Mouse (Mus musculus): ENCODE results near the gene Serpinb1c.

DNA sequence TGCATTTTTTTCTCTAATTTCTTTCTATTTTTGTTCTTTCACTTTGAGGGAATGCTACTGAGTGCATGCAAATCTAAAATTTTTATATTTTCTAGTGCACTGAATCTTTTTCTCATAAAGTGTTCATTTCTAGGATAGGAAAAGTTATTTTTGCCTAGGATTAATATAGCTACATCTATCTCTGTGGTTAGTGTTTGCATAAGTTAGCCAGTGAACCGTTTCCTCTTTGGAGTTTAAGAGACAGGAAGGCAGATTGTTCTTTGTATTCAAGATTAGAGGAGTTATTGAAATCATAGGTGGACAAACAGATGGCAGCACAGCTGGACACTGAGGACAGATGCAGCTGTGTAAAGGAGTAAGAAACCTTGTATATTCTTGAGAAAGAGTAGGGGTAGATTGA, 58.7 kb downstream of the Serpinb1c start:
- no peak for TF ChIP-seq CTCF (IDR thresholded peaks at IDR 0.05; ENCODE audit: control insufficient read depth, insufficient read depth, insufficient read length)
- TF ChIP-seq USF1 (IDR thresholded peaks at IDR 0.05; ENCODE audit: low read depth): no peak
- TF ChIP-seq MAX (IDR thresholded peaks at IDR 0.05): no peak
- TF ChIP-seq MYOG (IDR thresholded peaks at IDR 0.05; ENCODE audit: control insufficient read depth, extremely low read depth, insufficient read length): no peak
- TF ChIP-seq MYOD1 (IDR thresholded peaks at IDR 0.05; ENCODE audit: control insufficient read depth, insufficient read length, low read depth): no peak
- no peak for TF ChIP-seq FOSL1 (IDR thresholded peaks at IDR 0.05; ENCODE audit: insufficient read depth, low read length, poor library complexity, severe bottlenecking)
- TF ChIP-seq CEBPB (IDR thresholded peaks at IDR 0.05; ENCODE audit: low read depth): no peak
